Mouse (Mus musculus) limb, embryonic 11.5 days (tissue): ENCODE measurements at regions not wholly inside any gene's neighbourhood (a gene's known extent, or its start where the extent isn't known, plus 50 kb on each side); places are given as distances from the start of the nearest gene placed in this dataset.

Source experiments
- ATAC-seq: fragments of 200-750 bp; cut with Nextera tagmentation; 2 replicates; pipeline ENCODE4 v1.8.0; 2017; ENCODE audit warnings: low read depth; ENCODE audit not compliant: insufficient number of reproducible peaks, low FRiP score, low TSS enrichment
- DNase-seq: peaks from one replicate; pipeline ENCODE4 v3.0.0-alpha.2; 2015; ENCODE audit warnings: low spot score
- H3K27ac ChIP-seq: fragments of 300-500 bp; sonication (generic); replicated peaks from 2 replicates; pipeline ENCODE4 v1.5.1; 2014; ENCODE audit warnings: low read depth, mild to moderate bottlenecking, low read length
- H3K27me3 ChIP-seq: fragments of 300-500 bp; sonication (generic); 2 replicates; pipeline ENCODE4 v1.6.1; 2014; ENCODE audit warnings: mild to moderate bottlenecking, low read length, mixed read lengths; ENCODE audit not compliant: control insufficient read depth, insufficient read depth
- H3K36me3 ChIP-seq: fragments of 300-500 bp; sonication (generic); 2 replicates; pipeline ENCODE4 v1.6.1; 2014; ENCODE audit warnings: mild to moderate bottlenecking, low read length, moderate library complexity, mixed read lengths; ENCODE audit not compliant: control insufficient read depth, insufficient read depth
- H3K4me1 ChIP-seq: fragments of 300-500 bp; sonication (generic); 2 replicates; pipeline ENCODE4 v1.6.1; 2014; ENCODE audit warnings: low read length, mixed read lengths; ENCODE audit not compliant: control insufficient read depth, insufficient read depth
- H3K4me2 ChIP-seq: fragments of 300-500 bp; sonication (generic); 2 replicates; pipeline ENCODE4 v1.6.1; 2014; ENCODE audit warnings: low read depth, mild to moderate bottlenecking, moderate library complexity; ENCODE audit not compliant: severe bottlenecking
- H3K4me3 ChIP-seq: fragments of 300-500 bp; sonication (generic); 2 replicates; pipeline ENCODE4 v1.5.1; 2014; ENCODE audit warnings: low read depth, low read length
- H3K9ac ChIP-seq: fragments of 300-500 bp; sonication (generic); 2 replicates; pipeline ENCODE4 v1.6.1; 2014; ENCODE audit warnings: mild to moderate bottlenecking, low read length
- H3K9me3 ChIP-seq: fragments of 300-500 bp; sonication (generic); 2 replicates; pipeline ENCODE4 v1.6.1; 2016; ENCODE audit warnings: low read length; ENCODE audit not compliant: control insufficient read depth
- WGBS: fragments of 180-500 bp; shearing (Covaris S2); extraction: QIAGEN DNeasy Blood & Tissue Kit; methylation state at CpG from one replicate; pipeline ENCODE4 v1.1.7; 2014; 5-methylcytosine and 5-hydroxymethylcytosine counted together

- no peak for ATAC-seq
- WGBS = 28% methylated on average over 5 of the region's 5 CpGs
- H3K36me3 ChIP-seq = no peaks in the 10 kb centered on the region
- H3K27ac ChIP-seq = no peak overlapping the region
- no peaks in the 10 kb centered on the region for H3K9me3 ChIP-seq
- H3K4me2 ChIP-seq = no peak overlapping the region
- no peak overlapping the region for H3K9ac ChIP-seq
- no peak overlapping the region for H3K4me3 ChIP-seq
- H3K27me3 ChIP-seq = no peaks in the 10 kb centered on the region
- no peak for DNase-seq
- H3K4me1 ChIP-seq = peaks cover 6% of the 10 kb centered on the region; the same call in 1 of the 2 replicates
Measured at GRCm38 (mm10) chr7:76164735-76165630, 64.7 kb upstream of the Agbl1 start.

DNA sequence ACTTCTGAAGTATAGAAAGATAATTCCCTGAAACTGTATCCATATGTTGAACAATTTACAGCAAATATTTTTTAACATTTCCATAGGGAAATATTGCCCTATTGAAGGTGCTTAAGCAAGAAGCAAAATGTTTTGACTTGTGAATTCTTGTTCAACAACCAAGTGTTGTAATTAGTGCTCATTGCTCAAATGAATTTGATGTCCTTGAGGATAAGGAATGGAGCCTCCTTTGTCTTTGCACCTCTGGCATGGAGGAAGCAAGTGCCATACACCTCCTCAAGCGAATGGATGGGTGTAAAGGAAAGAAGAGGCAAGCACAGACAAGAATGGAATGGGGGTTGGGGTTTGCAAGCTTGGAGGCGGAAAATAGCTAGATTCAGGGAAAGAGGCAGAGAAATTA is 59.2 kb upstream of the Agbl1 start:
- H3K27ac ChIP-seq = no peak overlapping the region
- 78% methylated on average over 2 of the region's 2 CpGs for WGBS
- no peak overlapping the region for H3K9ac ChIP-seq
- ATAC-seq (no peak), DNase-seq (no peak)
- no peaks in the 10 kb centered on the region for H3K4me1 ChIP-seq
- H3K27me3 ChIP-seq = no peaks in the 10 kb centered on the region
- H3K9me3 ChIP-seq = no peaks in the 10 kb centered on the region
- H3K36me3 ChIP-seq = no peaks in the 10 kb centered on the region
- H3K4me3 ChIP-seq = no peak overlapping the region
- no peak overlapping the region for H3K4me2 ChIP-seq

GRCm38 (mm10) chr7:76176235-76176634 is 53.5 kb upstream of the Agbl1 start:
- Histone ChIP-seq H3K9me3 (no peaks in the 10 kb centered on the region), H3K9ac (no peak overlapping the region)
- DNase-seq = no peak

GRCm38 (mm10) chr7:76177420-76177819 is 52.3 kb upstream of the Agbl1 start:
- Histone ChIP-seq H3K4me1 (no peaks in the 10 kb centered on the region), H3K9me3 (no peaks in the 10 kb centered on the region), H3K4me2 (no peak overlapping the region), H3K27ac (no peak overlapping the region), H3K36me3 (no peaks in the 10 kb centered on the region), H3K4me3 (no peak overlapping the region), H3K27me3 (no peaks in the 10 kb centered on the region), H3K9ac (no peak overlapping the region)
- no peak for ATAC-seq
- no peak for DNase-seq
- WGBS = 64% methylated on average over 2 of the region's 2 CpGs

More at GRCm38 (mm10) chr7:76176235-76176634, 53.5 kb upstream of the Agbl1 start:
- no peak for ATAC-seq
- H3K27me3 ChIP-seq = no peaks in the 10 kb centered on the region
- WGBS = 70% methylated on average over 5 of the region's 5 CpGs
- H3K4me1 ChIP-seq = no peaks in the 10 kb centered on the region
- H3K4me3 ChIP-seq = no peak overlapping the region
- no peaks in the 10 kb centered on the region for H3K36me3 ChIP-seq
- H3K4me2 ChIP-seq = no peak overlapping the region
- no peak overlapping the region for H3K27ac ChIP-seq
